Mouse (Mus musculus) midbrain, embryonic 12.5 days (tissue): ENCODE data around the gene Tmem159. TPM values are rescaled to one million over a fixed set of nuclear protein-coding genes. Genes with fewer than 3 reads are reported as not detected.
A peak's percentile ranks its signal among the peaks of the same experiment; 100 is the strongest.

Experiments used
- ATAC-seq: fragments of 200-750 bp; cut with Nextera tagmentation; 2 replicates; pipeline ENCODE4 v1.8.0; 2017; ENCODE audit warnings: low read depth, moderate TSS enrichment, moderate library complexity; ENCODE audit not compliant: low FRiP score
- H3K27ac ChIP-seq: fragments of 300-500 bp; sonication (generic); replicated peaks from 2 replicates; pipeline ENCODE4 v1.5.1; 2016; ENCODE audit warnings: mild to moderate bottlenecking
- H3K27me3 ChIP-seq: fragments of 300-500 bp; sonication (generic); 2 replicates; pipeline ENCODE4 v1.6.1; 2016; ENCODE audit warnings: mild to moderate bottlenecking
- H3K36me3 ChIP-seq: fragments of 300-500 bp; sonication (generic); 2 replicates; pipeline ENCODE4 v1.6.1; 2016
- H3K4me1 ChIP-seq: fragments of 300-500 bp; sonication (generic); 2 replicates; pipeline ENCODE4 v1.6.1; 2016
- H3K4me2 ChIP-seq: fragments of 300-500 bp; sonication (generic); replicated peaks from 2 replicates; pipeline ENCODE4 v1.6.1; 2016; ENCODE audit warnings: mild to moderate bottlenecking, moderate library complexity
- H3K4me3 ChIP-seq: fragments of 300-500 bp; sonication (generic); 2 replicates; pipeline ENCODE4 v1.5.1; 2016; ENCODE audit warnings: mild to moderate bottlenecking
- H3K9ac ChIP-seq: fragments of 300-500 bp; sonication (generic); replicated peaks from 2 replicates; pipeline ENCODE4 v1.6.1; 2016; ENCODE audit warnings: mild to moderate bottlenecking, moderate library complexity
- H3K9me3 ChIP-seq: fragments of 300-500 bp; sonication (generic); 2 replicates; pipeline ENCODE4 v1.6.1; 2016; ENCODE audit warnings: mild to moderate bottlenecking
- WGBS: fragments of 180-500 bp; shearing (Covaris S2); methylation state at CpG from one replicate; pipeline ENCODE4 v1.1.7; 2016; 5-methylcytosine and 5-hydroxymethylcytosine counted together
- polyA plus RNA-seq: library from polyadenylated mRNA; unstranded; fragments of >200 nt; fragmentation: Nextera tagmentation; extraction: Ambion mirVana; gene quantifications from 2 replicates; pipeline ENCODE4 v1.2.1, GENCODE M21; 2016

The Tmem159 gene
- 19.3 and 25.4 TPM in 2 replicates for polyA plus RNA-seq

GRCm38 (mm10) chr7:120102164-120102972 lies at the start of gene Tmem159:
Gene Tmem159, plus strand, starts transcription at chr7:120102353.
- peak within 1 kb of the TSS; percentile 80 for H3K4me2 ChIP-seq
- H3K27me3 ChIP-seq, result peaks cover 15% of the 10 kb centered on the region
- no peak within 1 kb of the TSS for H3K27ac ChIP-seq
- H3K36me3 ChIP-seq, result no peaks in the 10 kb centered on the region
- H3K9me3 ChIP-seq, result no peaks in the 10 kb centered on the region
- H3K9ac ChIP-seq, result peak within 1 kb of the TSS; percentile 66
- H3K4me1 ChIP-seq, result peaks cover 12% of the 10 kb centered on the region; the same call in 1 of the 2 replicates
- peak; percentile 92 for ATAC-seq
- peak within 1 kb of the TSS; percentile 59 for H3K4me3 ChIP-seq
- under 1% methylated on average over 42 of the region's 42 CpGs for WGBS

GRCm38 (mm10) chr7:120054016-120054415 lies 48.1 kb upstream of the Tmem159 start:
- 57% methylated on average over 2 of the region's 2 CpGs for WGBS
- ATAC-seq, result no peak

GRCm38 (mm10) chr7:120055479-120055878 lies 46.7 kb upstream of the Tmem159 start:
- H3K4me2 ChIP-seq, result no peak overlapping the region
- ATAC-seq, result no peak
- H3K36me3 ChIP-seq, result no peaks in the 10 kb centered on the region
- H3K9me3 ChIP-seq, result no peaks in the 10 kb centered on the region
- no peak overlapping the region for H3K4me3 ChIP-seq
- no peak overlapping the region for H3K27ac ChIP-seq
- 86% methylated on average over 3 of the region's 3 CpGs for WGBS
- H3K27me3 ChIP-seq, result no peaks in the 10 kb centered on the region
- H3K4me1 ChIP-seq, result no peaks in the 10 kb centered on the region
- H3K9ac ChIP-seq, result no peak overlapping the region

More at GRCm38 (mm10) chr7:120054016-120054415, 48.1 kb upstream of the Tmem159 start:
- Histone ChIP-seq H3K4me3 (no peak overlapping the region), H3K4me2 (no peak overlapping the region), H3K9me3 (no peaks in the 10 kb centered on the region), H3K27ac (no peak overlapping the region), H3K9ac (no peak overlapping the region), H3K27me3 (no peaks in the 10 kb centered on the region), H3K36me3 (no peaks in the 10 kb centered on the region), H3K4me1 (no peaks in the 10 kb centered on the region)

- H3K27ac ChIP-seq, result no peak overlapping the region
- no peaks in the 10 kb centered on the region for H3K27me3 ChIP-seq
- 83% methylated on average over 1 of the region's 1 CpGs for WGBS
- H3K4me2 ChIP-seq, result no peak overlapping the region
- H3K9ac ChIP-seq, result no peak overlapping the region
- H3K4me1 ChIP-seq, result peaks cover under 1% of the 10 kb centered on the region; the same call in 1 of the 2 replicates
- no peaks in the 10 kb centered on the region for H3K36me3 ChIP-seq
- no peak overlapping the region for H3K4me3 ChIP-seq
- no peak for ATAC-seq
- H3K9me3 ChIP-seq, result no peaks in the 10 kb centered on the region
Measured at GRCm38 (mm10) chr7:120064045-120064444, 38.1 kb upstream of the Tmem159 start.

DNA sequence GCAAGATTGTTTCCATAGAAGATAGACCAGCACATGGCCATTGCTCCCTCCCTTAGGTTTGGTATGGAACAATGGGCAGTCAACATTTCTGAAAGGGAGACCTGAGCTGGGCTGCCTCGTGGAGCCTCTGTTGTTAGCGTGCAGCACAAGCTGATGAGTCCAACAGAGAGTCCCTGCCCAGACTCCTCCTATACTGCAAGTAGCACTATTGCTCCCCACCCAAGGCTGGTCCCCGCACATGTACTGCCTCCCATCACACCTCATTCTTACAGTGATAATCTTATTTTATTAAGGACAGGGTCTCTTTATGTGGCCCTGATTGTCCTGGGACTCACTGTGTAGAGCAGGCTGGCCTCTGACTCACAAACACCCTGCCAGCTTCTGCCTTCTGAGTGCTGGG lies 34.0 kb upstream of the Tmem159 start:
- Histone ChIP-seq H3K4me3 (no peak overlapping the region), H3K27ac (no peak overlapping the region), H3K4me1 (peaks cover 3% of the 10 kb centered on the region; the same call in 1 of the 2 replicates), H3K27me3 (no peaks in the 10 kb centered on the region), H3K9ac (no peak overlapping the region), H3K36me3 (no peaks in the 10 kb centered on the region), H3K9me3 (no peaks in the 10 kb centered on the region), H3K4me2 (no peak overlapping the region)
- 87% methylated on average over 3 of the region's 3 CpGs for WGBS
- ATAC-seq, result no peak

- Histone ChIP-seq H3K4me2 (no peak overlapping the region), H3K9me3 (no peaks in the 10 kb centered on the region), H3K4me1 (peaks cover 3% of the 10 kb centered on the region; the same call in 1 of the 2 replicates), H3K4me3 (no peak overlapping the region), H3K9ac (no peak overlapping the region), H3K27ac (no peak overlapping the region), H3K27me3 (no peaks in the 10 kb centered on the region), H3K36me3 (no peaks in the 10 kb centered on the region)
- peak; percentile 71 for ATAC-seq
- 39% methylated on average over 3 of the region's 3 CpGs for WGBS
Measured at GRCm38 (mm10) chr7:120069164-120069563, 33.0 kb upstream of the Tmem159 start.

- Histone ChIP-seq H3K4me1 (no peaks in the 10 kb centered on the region), H3K9ac (no peak overlapping the region), H3K36me3 (no peaks in the 10 kb centered on the region), H3K4me2 (no peak overlapping the region), H3K27me3 (no peaks in the 10 kb centered on the region), H3K27ac (no peak overlapping the region), H3K4me3 (no peak overlapping the region), H3K9me3 (no peaks in the 10 kb centered on the region)
- no peak for ATAC-seq
- WGBS, result 79% methylated on average over 3 of the region's 3 CpGs
Measured at GRCm38 (mm10) chr7:120080177-120080576, 22.0 kb upstream of the Tmem159 start.

GRCm38 (mm10) chr7:120093033-120093432 lies 9.1 kb upstream of the Tmem159 start:
- Histone ChIP-seq H3K27ac (no peak overlapping the region), H3K9ac (no peak overlapping the region), H3K36me3 (no peaks in the 10 kb centered on the region), H3K4me3 (no peak overlapping the region), H3K9me3 (no peaks in the 10 kb centered on the region), H3K4me2 (no peak overlapping the region), H3K4me1 (no peaks in the 10 kb centered on the region), H3K27me3 (no peaks in the 10 kb centered on the region)
- 11% methylated on average over 5 of the region's 5 CpGs for WGBS
- ATAC-seq, result peak; percentile 56; the same call in 1 of the 2 replicates

DNA sequence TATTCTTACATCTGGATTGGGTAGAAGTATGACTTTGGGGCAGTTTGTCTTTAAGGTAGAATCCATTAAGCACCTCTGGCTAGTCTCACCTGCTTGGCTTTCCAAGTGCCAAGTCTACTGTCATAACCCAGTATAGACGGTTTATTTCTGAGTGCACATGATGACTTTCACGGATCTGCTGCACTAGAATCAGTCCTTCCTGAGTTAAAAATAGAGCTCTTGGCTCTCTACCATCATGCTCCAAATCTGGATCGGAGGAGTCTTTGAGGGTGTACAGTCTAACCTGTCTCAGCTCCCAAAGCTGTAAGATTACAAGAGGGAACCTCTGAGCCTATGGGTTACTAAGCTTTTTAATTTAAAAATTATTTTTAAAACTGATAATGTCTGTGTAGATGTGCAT lies 7.9 kb upstream of the Tmem159 start:
- H3K27ac ChIP-seq, result no peak overlapping the region
- 90% methylated on average over 3 of the region's 3 CpGs for WGBS
- no peaks in the 10 kb centered on the region for H3K27me3 ChIP-seq
- no peaks in the 10 kb centered on the region for H3K9me3 ChIP-seq
- no peak overlapping the region for H3K9ac ChIP-seq
- H3K4me2 ChIP-seq, result no peak overlapping the region
- no peaks in the 10 kb centered on the region for H3K4me1 ChIP-seq
- H3K4me3 ChIP-seq, result no peak overlapping the region
- ATAC-seq, result no peak
- no peaks in the 10 kb centered on the region for H3K36me3 ChIP-seq

DNA sequence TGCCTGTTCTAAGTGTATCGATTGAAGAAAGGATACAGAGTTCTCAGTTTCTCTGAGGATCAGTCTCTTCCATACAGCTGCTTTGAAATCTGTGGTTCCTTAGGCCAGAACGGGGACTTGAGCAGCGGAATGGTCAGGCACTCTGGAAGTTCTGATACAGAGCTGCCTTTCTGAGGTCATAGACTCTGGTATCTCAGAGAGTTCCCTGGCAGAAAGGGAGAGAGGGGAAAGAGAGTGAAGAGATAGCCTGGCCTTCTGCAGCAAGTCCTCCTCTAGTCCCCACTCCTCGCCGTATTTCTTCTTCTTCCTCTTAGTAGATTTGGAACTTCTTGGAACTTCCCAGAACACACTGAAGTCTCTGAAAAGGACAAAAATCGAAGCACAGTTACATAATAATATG lies 7.0 kb upstream of the Tmem159 start, which contains the start of gene Dnah3:
Gene Dnah3 (minus strand): TSS at position 101 of the 400 bp plus-strand sequence.
- no peak within 1 kb of the TSS for H3K4me3 ChIP-seq
- H3K4me2 ChIP-seq, result no peak within 1 kb of the TSS
- 89% methylated on average over 6 of the region's 6 CpGs for WGBS
- H3K27me3 ChIP-seq, result no peaks in the 10 kb centered on the region
- H3K4me1 ChIP-seq, result no peaks in the 10 kb centered on the region
- H3K9ac ChIP-seq, result no peak within 1 kb of the TSS
- no peaks in the 10 kb centered on the region for H3K36me3 ChIP-seq
- H3K27ac ChIP-seq, result no peak within 1 kb of the TSS
- H3K9me3 ChIP-seq, result no peaks in the 10 kb centered on the region
- no peak for ATAC-seq

DNA sequence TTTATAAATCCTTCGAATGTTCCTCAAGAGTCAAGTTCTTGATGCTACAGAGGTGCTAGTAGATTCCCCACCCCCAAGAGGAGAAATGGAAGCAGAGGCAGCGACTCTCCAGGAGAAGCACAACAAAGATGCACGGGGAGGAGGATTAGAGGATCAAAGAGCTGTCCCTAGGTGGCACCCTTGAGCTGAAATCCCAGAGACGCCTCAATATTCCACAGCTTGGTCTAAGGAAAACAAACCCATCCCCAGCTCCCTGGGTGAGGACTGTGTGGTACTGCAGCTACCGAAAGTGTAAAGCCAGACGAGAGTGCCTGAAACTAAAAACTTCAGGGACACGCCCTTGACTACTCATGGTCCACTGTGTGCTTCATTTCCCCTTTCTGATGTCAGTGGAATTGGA lies 4.3 kb upstream of the Tmem159 start:
- no peak overlapping the region for H3K4me3 ChIP-seq
- H3K4me2 ChIP-seq, result no peak overlapping the region
- H3K36me3 ChIP-seq, result no peaks in the 10 kb centered on the region
- H3K27ac ChIP-seq, result no peak overlapping the region
- no peaks in the 10 kb centered on the region for H3K9me3 ChIP-seq
- peaks cover 6% of the 10 kb centered on the region for H3K27me3 ChIP-seq
- no peak overlapping the region for H3K9ac ChIP-seq
- peaks cover 4% of the 10 kb centered on the region; the same call in 1 of the 2 replicates for H3K4me1 ChIP-seq
- WGBS, result 8% methylated on average over 7 of the region's 7 CpGs
- ATAC-seq, result 0 out of 2 replicates have a peak, but pooled peaks have one; percentile 16

- no peak overlapping the region for H3K4me3 ChIP-seq
- H3K9me3 ChIP-seq, result no peaks in the 10 kb centered on the region
- no peak overlapping the region for H3K9ac ChIP-seq
- 21% methylated on average over 9 of the region's 9 CpGs for WGBS
- H3K36me3 ChIP-seq, result no peaks in the 10 kb centered on the region
- no peak for ATAC-seq
- H3K27ac ChIP-seq, result no peak overlapping the region
- H3K27me3 ChIP-seq, result peaks cover 12% of the 10 kb centered on the region
- H3K4me1 ChIP-seq, result peaks cover 9% of the 10 kb centered on the region; the same call in 1 of the 2 replicates
- H3K4me2 ChIP-seq, result no peak overlapping the region
Measured at GRCm38 (mm10) chr7:120098403-120098802, 3.8 kb upstream of the Tmem159 start.
